Mouse (Mus musculus): Measurements from ENCODE around the gene Kazn. TPM values are rescaled to one million over a fixed set of nuclear protein-coding genes. Genes with fewer than 3 reads are reported as not detected.
A peak's percentile ranks its signal among the peaks of the same experiment; 100 is the strongest.

Kazn gene
- polyA plus RNA-seq, 1 experiment from 2014 or later: 5.8 TPM

DNA sequence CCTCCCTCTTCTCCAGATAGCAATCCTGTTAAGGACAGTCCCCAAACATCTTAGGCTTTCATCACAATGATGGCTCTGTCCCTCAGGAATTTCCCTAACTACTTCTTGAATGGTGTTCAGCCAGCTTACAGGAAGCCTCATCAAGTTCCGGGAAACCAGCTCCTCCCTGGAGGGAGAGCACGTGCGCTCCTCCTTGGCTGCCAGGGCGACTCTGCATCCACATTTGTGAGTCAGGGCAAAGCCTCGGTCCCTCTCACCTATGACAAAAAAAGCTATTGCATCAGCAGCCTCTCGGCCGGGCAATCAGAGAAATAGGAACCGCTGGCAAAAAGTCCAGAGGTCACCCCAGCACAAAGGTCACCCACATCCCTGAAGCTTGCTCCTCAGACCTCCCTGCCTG is 168.4 kb downstream of the Kazn start:
- 21% methylated on average over 8 of the region's 8 CpGs for WGBS

DNA sequence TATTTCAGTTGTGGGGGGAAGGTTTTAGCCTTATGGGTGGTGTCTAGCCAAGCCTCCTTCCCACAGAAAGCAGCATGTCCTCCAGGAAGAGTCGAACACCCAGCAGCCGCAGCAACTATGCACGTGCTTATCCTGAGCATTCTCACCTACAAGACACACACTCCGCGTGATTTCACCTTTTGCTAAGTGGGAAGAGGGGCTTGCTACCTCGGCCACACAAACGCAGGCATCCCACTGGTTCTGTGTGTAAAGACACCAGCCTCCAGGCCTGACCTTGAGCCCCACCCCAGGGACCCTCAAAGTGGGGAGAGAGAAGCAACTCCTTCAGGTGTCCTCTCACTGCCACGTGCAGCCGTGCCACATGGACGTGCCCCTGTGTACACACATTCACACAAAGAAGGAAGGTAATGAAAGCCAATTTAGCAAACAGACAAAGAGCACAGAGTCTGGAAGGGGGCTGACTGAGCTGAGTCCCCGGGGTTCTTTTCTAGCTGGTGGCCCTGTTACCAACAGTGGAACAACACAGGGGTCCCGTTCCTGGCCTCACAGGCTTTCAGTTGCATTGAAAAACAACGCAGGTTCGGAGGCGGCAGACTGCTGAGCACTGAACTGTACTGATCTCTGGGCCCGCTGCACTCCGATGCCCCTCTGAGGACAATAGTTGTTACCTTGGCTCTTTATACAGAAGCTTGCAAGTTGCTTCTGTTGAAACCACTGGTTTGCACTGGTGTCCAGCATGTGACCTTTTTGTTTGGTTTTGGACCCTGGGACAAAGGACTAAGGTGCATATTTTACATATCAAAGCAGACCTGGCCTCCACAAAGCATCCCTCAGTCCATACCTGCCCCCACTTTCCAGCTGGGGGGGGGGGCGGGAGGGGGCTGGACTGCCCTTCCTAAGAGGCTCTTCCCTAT is 170.0 kb downstream of the Kazn start:
- Histone ChIP-seq H3K27ac (ENCODE audit: low read length) (no peak overlapping the region), H3K4me1 (ENCODE audit: control insufficient read depth, insufficient read depth, low read length) (peaks cover 33% of the 10 kb centered on the region)
- 60% methylated on average over 18 of the region's 18 CpGs for WGBS

More for the DNA sequence above, 168.4 kb downstream of the Kazn start:
- no peak overlapping the region for H3K4me2 ChIP-seq (ENCODE audit: low read depth, low read length)
- H3K9ac ChIP-seq (ENCODE audit: low read length): no peak overlapping the region
- peaks cover 33% of the 10 kb centered on the region for H3K4me1 ChIP-seq (ENCODE audit: control insufficient read depth, insufficient read depth, low read length)
- H3K9me3 ChIP-seq (replicated peaks; ENCODE audit: control insufficient read depth, low read length): no peaks in the 10 kb centered on the region
- H3K27ac ChIP-seq (ENCODE audit: low read length): no peak overlapping the region
- H3K36me3 ChIP-seq (ENCODE audit: control insufficient read depth, insufficient read depth): no peaks in the 10 kb centered on the region
- H3K27me3 ChIP-seq (ENCODE audit: control insufficient read depth, insufficient read depth, low read length): no peaks in the 10 kb centered on the region
- H3K4me3 ChIP-seq (ENCODE audit: low read length): no peak overlapping the region
- ATAC-seq (replicated peaks; ENCODE audit: extremely low read depth, insufficient read depth, low FRiP score): no peak

DNA sequence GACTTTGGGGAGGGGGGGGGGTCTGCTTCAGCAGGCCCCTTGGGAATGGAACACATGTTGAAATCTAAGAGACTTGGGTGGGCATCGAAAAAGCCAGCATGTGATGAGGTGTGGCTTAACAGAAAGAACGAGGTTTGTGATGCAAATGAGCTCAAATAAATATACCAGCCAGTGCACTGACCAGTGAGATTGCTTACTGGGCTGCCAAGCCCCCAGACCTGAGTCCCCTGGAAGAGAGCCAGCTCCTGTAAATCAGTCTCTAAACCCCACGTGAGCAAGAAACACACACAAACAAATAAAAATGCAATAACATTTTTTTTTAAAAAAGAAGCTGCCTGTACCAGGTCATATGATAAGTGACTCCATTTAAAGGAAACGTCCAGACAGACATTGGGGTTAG is 172.6 kb downstream of the Kazn start:
- no peak overlapping the region for H3K9ac ChIP-seq (ENCODE audit: low read length)
- no peak overlapping the region; the same call in 1 of the 2 replicates for H3K27ac ChIP-seq (ENCODE audit: low read length)

More for the DNA sequence above, 170.0 kb downstream of the Kazn start:
- Histone ChIP-seq H3K27me3 (ENCODE audit: control insufficient read depth, insufficient read depth, low read length) (no peaks in the 10 kb centered on the region), H3K9me3 (replicated peaks; ENCODE audit: control insufficient read depth, low read length) (no peaks in the 10 kb centered on the region), H3K9ac (ENCODE audit: low read length) (0 out of 2 replicates have a peak overlapping the region, but pooled peaks have one; percentile 2), H3K36me3 (ENCODE audit: control insufficient read depth, insufficient read depth) (no peaks in the 10 kb centered on the region), H3K4me2 (ENCODE audit: low read depth, low read length) (no peak overlapping the region), H3K4me3 (ENCODE audit: low read length) (no peak overlapping the region)
- no peak for ATAC-seq (replicated peaks; ENCODE audit: extremely low read depth, insufficient read depth, low FRiP score)

DNA sequence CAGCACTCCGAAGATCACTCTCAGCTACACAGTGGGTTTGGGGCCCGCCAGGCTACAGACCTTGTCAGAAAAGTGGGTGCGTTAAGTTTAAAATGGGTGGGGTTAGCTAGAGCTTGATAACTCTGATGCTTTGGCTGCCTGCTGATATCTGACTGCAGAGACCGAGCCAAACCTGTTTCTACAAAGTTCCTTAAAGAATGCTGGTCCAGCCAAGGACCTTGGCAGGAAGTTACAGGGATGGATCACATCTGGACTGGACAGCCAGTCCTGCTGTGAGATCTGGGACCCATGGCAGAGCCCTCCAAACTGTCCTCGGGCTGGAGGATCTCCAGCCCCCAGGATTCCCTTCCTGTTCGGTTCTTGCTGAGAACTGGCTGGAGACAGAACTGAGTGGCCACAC is 173.4 kb downstream of the Kazn start:
- WGBS: 32% methylated on average over 6 of the region's 6 CpGs
- Histone ChIP-seq H3K9ac (ENCODE audit: low read length) (peak overlapping the region; percentile 14; the same call in 1 of the 2 replicates), H3K27me3 (ENCODE audit: control insufficient read depth, insufficient read depth, low read length) (no peaks in the 10 kb centered on the region), H3K4me3 (ENCODE audit: low read length) (no peak overlapping the region), H3K27ac (ENCODE audit: low read length) (peak overlapping the region; percentile 13), H3K4me2 (ENCODE audit: low read depth, low read length) (no peak overlapping the region), H3K9me3 (replicated peaks; ENCODE audit: control insufficient read depth, low read length) (no peaks in the 10 kb centered on the region), H3K4me1 (ENCODE audit: control insufficient read depth, insufficient read depth, low read length) (peaks cover 30% of the 10 kb centered on the region), H3K36me3 (ENCODE audit: control insufficient read depth, insufficient read depth) (no peaks in the 10 kb centered on the region)
- ATAC-seq (replicated peaks; ENCODE audit: extremely low read depth, insufficient read depth, low FRiP score): peak; percentile 11; the same call in 1 of the 2 replicates

More for the DNA sequence above, 172.6 kb downstream of the Kazn start:
- ATAC-seq (replicated peaks; ENCODE audit: extremely low read depth, insufficient read depth, low FRiP score): no peak
- 53% methylated on average over 4 of the region's 4 CpGs for WGBS
- H3K4me3 ChIP-seq (ENCODE audit: low read length): no peak overlapping the region
- no peaks in the 10 kb centered on the region for H3K36me3 ChIP-seq (ENCODE audit: control insufficient read depth, insufficient read depth)
- H3K27me3 ChIP-seq (ENCODE audit: control insufficient read depth, insufficient read depth, low read length): no peaks in the 10 kb centered on the region
- H3K4me2 ChIP-seq (ENCODE audit: low read depth, low read length): no peak overlapping the region
- peaks cover 31% of the 10 kb centered on the region for H3K4me1 ChIP-seq (ENCODE audit: control insufficient read depth, insufficient read depth, low read length)
- H3K9me3 ChIP-seq (replicated peaks; ENCODE audit: control insufficient read depth, low read length): no peaks in the 10 kb centered on the region

DNA sequence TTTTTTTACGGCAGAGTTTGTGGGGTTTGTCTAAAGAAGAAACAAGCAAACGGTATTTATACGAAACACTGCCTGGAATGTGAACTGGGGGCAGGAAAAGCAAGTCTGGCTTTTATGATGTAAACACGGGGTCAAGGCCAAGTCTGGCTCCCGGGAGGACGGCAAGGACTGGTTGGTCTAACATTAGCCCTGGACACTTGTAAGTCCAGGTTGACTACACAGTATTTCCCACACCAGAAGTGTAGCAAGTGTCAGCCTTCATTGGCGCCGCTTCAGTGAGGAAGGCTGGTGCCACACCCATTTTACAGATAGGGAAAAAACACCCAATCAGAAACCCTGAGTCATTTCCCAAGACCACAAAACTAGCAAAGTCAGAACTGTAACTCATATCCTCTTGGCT is 173.9 kb downstream of the Kazn start:
- no peak overlapping the region for H3K4me2 ChIP-seq (ENCODE audit: low read depth, low read length)
- no peak overlapping the region for H3K4me3 ChIP-seq (ENCODE audit: low read length)
- ATAC-seq (replicated peaks; ENCODE audit: extremely low read depth, insufficient read depth, low FRiP score): no peak
- 49% methylated on average over 8 of the region's 8 CpGs for WGBS
- H3K36me3 ChIP-seq (ENCODE audit: control insufficient read depth, insufficient read depth): no peaks in the 10 kb centered on the region
- peaks cover 32% of the 10 kb centered on the region for H3K4me1 ChIP-seq (ENCODE audit: control insufficient read depth, insufficient read depth, low read length)
- peak overlapping the region; percentile 13 for H3K27ac ChIP-seq (ENCODE audit: low read length)
- H3K27me3 ChIP-seq (ENCODE audit: control insufficient read depth, insufficient read depth, low read length): no peaks in the 10 kb centered on the region
- no peak overlapping the region for H3K9ac ChIP-seq (ENCODE audit: low read length)
- H3K9me3 ChIP-seq (replicated peaks; ENCODE audit: control insufficient read depth, low read length): no peaks in the 10 kb centered on the region

DNA sequence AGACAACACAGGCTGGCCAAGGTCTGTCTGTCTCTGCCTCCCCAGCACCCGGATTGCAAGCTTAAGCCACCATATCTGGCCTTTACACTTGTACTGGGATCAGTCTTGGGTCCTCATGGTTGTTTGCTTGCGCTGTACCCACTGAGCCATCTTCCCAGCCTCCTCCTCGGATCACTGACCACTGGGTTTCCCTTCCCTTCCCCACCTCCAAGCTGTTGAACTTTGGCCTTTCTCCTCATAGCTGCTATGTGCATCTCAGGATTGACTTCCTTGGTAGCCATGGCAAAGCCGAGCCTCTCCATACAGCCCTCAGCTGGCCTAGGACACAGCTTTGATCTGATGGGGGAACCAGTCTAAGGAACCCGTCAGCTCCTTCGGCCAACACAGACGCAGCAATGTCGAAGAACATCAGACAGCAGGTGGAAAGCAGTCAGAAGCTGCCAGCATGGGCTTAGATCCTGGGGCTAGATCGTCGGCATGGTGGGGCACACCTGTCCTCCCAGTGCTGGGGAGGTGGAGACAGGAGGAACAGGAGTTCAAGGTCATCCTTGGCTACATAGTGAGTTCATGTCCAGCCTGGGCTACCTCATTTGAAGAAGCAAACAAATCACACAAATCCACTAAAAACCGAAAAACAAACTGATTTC is 174.5 kb downstream of the Kazn start:
- H3K27ac ChIP-seq (ENCODE audit: low read length): no peak overlapping the region
- WGBS: 90% methylated on average over 11 of the region's 11 CpGs
- H3K4me3 ChIP-seq (ENCODE audit: low read length): no peak overlapping the region
- H3K9ac ChIP-seq (ENCODE audit: low read length): no peak overlapping the region
- no peaks in the 10 kb centered on the region for H3K36me3 ChIP-seq (ENCODE audit: control insufficient read depth, insufficient read depth)
- H3K27me3 ChIP-seq (ENCODE audit: control insufficient read depth, insufficient read depth, low read length): no peaks in the 10 kb centered on the region
- no peaks in the 10 kb centered on the region for H3K9me3 ChIP-seq (replicated peaks; ENCODE audit: control insufficient read depth, low read length)
- no peak for ATAC-seq (replicated peaks; ENCODE audit: extremely low read depth, insufficient read depth, low FRiP score)
- H3K4me2 ChIP-seq (ENCODE audit: low read depth, low read length): no peak overlapping the region
- peaks cover 35% of the 10 kb centered on the region for H3K4me1 ChIP-seq (ENCODE audit: control insufficient read depth, insufficient read depth, low read length)

DNA sequence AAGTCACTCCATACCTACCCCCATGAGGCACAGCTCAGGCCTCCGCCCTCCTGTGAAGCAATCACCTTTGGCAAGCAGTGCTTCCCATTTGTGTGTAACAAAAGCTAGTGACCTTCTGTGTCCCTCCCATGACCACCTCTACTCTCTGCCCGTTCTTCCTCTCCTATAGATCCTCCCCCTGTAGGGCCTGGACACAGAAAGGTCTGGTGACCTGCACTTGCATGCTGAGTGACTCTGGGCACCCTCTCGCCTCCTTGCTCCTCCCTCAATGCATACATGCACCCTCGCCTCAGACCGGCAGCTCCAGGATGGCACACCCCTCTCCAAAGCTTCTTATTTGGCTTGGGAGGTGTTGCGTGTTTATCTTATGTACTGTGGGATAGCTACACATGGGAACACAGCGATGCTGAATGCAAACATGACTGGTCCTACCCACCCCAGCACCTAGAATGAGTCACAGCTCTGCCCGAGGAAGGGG is 176.1 kb downstream of the Kazn start:
- peaks cover 37% of the 10 kb centered on the region for H3K4me1 ChIP-seq (ENCODE audit: control insufficient read depth, insufficient read depth, low read length)
- H3K27me3 ChIP-seq (ENCODE audit: control insufficient read depth, insufficient read depth, low read length): no peaks in the 10 kb centered on the region
- ATAC-seq (replicated peaks; ENCODE audit: extremely low read depth, insufficient read depth, low FRiP score): no peak
- no peak overlapping the region for H3K9ac ChIP-seq (ENCODE audit: low read length)
- no peaks in the 10 kb centered on the region for H3K36me3 ChIP-seq (ENCODE audit: control insufficient read depth, insufficient read depth)
- no peak overlapping the region for H3K4me2 ChIP-seq (ENCODE audit: low read depth, low read length)
- 85% methylated on average over 8 of the region's 8 CpGs for WGBS
- no peaks in the 10 kb centered on the region for H3K9me3 ChIP-seq (replicated peaks; ENCODE audit: control insufficient read depth, low read length)
- no peak overlapping the region for H3K4me3 ChIP-seq (ENCODE audit: low read length)
- no peak overlapping the region for H3K27ac ChIP-seq (ENCODE audit: low read length)

DNA sequence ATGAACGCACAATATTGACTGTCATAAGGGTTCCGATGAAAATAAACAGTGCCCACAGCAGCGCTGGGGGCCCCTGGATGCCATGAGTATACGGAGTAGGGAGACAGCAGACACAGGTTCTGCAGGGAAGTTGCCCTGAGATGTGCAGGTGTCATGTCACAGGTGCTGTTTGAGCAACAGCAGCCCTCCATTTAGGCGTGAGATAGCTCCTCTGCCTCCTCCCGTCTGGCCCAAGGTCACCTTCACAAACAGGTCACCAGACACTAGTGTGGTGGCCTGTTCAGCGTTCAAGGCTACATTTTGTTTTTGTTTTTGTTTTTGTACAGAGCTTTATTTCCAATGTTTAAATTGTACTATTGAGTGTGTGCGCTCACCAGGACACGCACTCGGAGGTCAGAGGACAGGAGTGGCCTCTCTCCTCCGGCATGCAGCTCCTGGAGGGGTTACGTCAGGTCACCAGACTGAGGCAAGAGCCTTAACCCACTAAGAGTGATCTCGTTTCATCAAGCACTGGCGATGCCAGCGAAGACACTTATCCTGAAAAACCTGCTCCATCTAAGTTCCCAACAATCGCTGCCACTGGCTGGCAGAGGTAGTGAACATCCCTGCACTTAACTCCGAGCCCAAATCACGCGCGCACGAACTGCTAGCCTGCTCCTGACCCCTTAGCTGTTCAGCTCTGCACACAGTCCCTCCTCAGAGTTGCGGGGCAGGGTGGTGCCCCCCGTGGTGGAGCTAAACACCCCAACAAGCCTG is 177.5 kb downstream of the Kazn start:
- H3K4me2 ChIP-seq (ENCODE audit: low read depth, low read length): no peak overlapping the region

More for the DNA sequence above, 177.5 kb downstream of the Kazn start:
- WGBS: 71% methylated on average over 23 of the region's 23 CpGs
- H3K9ac ChIP-seq (ENCODE audit: low read length): no peak overlapping the region
- no peak for ATAC-seq (replicated peaks; ENCODE audit: extremely low read depth, insufficient read depth, low FRiP score)
- peak overlapping the region; percentile 62 for H3K27ac ChIP-seq (ENCODE audit: low read length)
- peaks cover 50% of the 10 kb centered on the region for H3K4me1 ChIP-seq (ENCODE audit: control insufficient read depth, insufficient read depth, low read length)
- H3K9me3 ChIP-seq (replicated peaks; ENCODE audit: control insufficient read depth, low read length): no peaks in the 10 kb centered on the region
- no peaks in the 10 kb centered on the region for H3K36me3 ChIP-seq (ENCODE audit: control insufficient read depth, insufficient read depth)
- H3K4me3 ChIP-seq (ENCODE audit: low read length): no peak overlapping the region
- no peaks in the 10 kb centered on the region for H3K27me3 ChIP-seq (ENCODE audit: control insufficient read depth, insufficient read depth, low read length)

All from heart, embryonic 16.5 days (tissue).